8 mouse cellular contexts compared by ENCODE assay signal in the genomic region with DNA sequence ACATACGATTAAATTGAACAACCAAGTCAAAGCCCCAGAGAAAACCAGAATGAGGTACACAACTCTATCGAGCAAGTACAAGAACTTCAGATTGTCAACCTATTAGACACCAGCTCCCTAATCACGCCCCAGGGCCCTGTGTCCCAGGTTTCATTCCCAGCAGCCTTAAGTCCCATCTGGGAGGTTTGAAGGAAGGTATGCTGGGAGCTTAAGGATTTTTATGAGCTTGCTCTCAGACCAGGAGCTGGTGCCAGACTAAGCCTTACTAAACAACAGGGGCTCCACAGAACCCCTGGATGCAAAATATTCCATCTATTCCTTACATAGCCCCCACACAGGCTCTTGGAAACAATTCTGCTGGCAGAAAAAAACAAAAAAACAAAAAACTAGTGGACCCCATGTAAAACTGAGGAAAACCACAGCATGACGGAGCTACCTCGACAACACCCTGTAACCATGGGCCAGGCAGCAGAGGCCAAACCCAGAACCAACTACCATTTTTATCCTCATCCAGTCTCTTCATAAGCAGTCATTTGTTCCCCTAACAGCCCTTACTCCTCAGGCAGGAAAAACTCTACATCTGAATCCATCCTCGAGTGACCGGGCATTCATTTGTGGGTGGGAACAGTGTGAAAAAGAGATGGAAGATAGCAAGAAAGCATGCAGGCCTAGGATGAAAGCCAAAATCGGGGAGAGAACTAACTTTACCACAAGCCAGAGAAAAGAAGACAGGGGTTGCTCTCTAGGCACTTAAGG. TPM values are rescaled to one million over a fixed set of nuclear protein-coding genes. Genes with fewer than 3 reads are reported as not detected.
A peak's percentile ranks its signal among the peaks of the same experiment; 100 is the strongest.
DNase-seq lines count a peak whose midpoint lies in the region; ATAC-seq and TF ChIP-seq lines count a peak whose summit lies in the region.

No protein-coding gene starts in this region.

- ATAC-seq in CD4-positive, CD25-positive, alpha-beta regulatory T cell, adult 4 months, result no peak
- no peak for ATAC-seq in megakaryocyte, adult 5-6 weeks (ENCODE audit: poor library complexity, severe bottlenecking)
- no peak for ATAC-seq in intestine, postnatal 0 days
- ATAC-seq in megakaryocyte-erythroid progenitor cell, adult 5-6 weeks (replicated peaks; ENCODE audit: low FRiP score, low TSS enrichment, poor library complexity, severe bottlenecking), result no peak

- peak overlapping the region; percentile 96 for H3K27ac ChIP-seq in intestine, postnatal 0 days (ENCODE audit: low read depth, low read length)
- H3K27ac ChIP-seq in small intestine, adult 2 months (ENCODE audit: insufficient read depth, low read depth, low read length), result peak overlapping the region; percentile 80

- H3K4me3 ChIP-seq in megakaryocyte, embryonic 14.5 days (replicated peaks), result peak overlapping the region; percentile 96
- peak overlapping the region; percentile 94 for H3K4me3 ChIP-seq in intestine, postnatal 0 days (ENCODE audit: low read depth, low read length)
- peak overlapping the region; percentile 99 for H3K4me3 ChIP-seq in small intestine, adult 2 months (ENCODE audit: low read depth, low read length)

- H3K4me1 ChIP-seq in megakaryocyte, embryonic 14.5 days, result peaks cover 55% of the 10 kb centered on the region
- H3K4me1 ChIP-seq in intestine, postnatal 0 days (replicated peaks; ENCODE audit: control insufficient read depth, insufficient read depth, low read length), result peaks cover 4% of the 10 kb centered on the region; the same call in 1 of the 2 replicates
- H3K4me1 ChIP-seq in small intestine, adult 2 months (ENCODE audit: control insufficient read depth, insufficient read depth, insufficient read length, low read length), result peaks cover 10% of the 10 kb centered on the region; the same call in 1 of the 2 replicates

- DNase-seq in CD4-positive, CD25-positive, alpha-beta regulatory T cell, adult 2 months (ENCODE audit: low read depth, low spot score), result peak; percentile 26
- no peak for DNase-seq in urinary bladder, adult 2 months (ENCODE audit: low spot score)

- H3K9ac ChIP-seq in intestine, postnatal 0 days (ENCODE audit: low read depth, low read length), result peak overlapping the region; percentile 98

- TF ChIP-seq POLR2A in small intestine, adult 2 months (IDR thresholded peaks at IDR 0.05; ENCODE audit: low read depth, low read length), result no peak

- no peak for TF ChIP-seq CTCF in intestine, postnatal 0 days (IDR thresholded peaks at IDR 0.05; ENCODE audit: low read depth)
- no peak for TF ChIP-seq CTCF in small intestine, adult 2 months (IDR thresholded peaks at IDR 0.05; ENCODE audit: extremely low read depth, insufficient read length, insufficient replicate concordance, low read depth, low read length)

- H3K36me3 ChIP-seq in megakaryocyte, embryonic 14.5 days (replicated peaks; ENCODE audit: low read length), result peaks cover 55% of the 10 kb centered on the region
- peaks cover 38% of the 10 kb centered on the region for H3K36me3 ChIP-seq in intestine, postnatal 0 days (ENCODE audit: control insufficient read depth, insufficient read depth)
- H3K36me3 ChIP-seq in small intestine, adult 2 months (ENCODE audit: control insufficient read depth, insufficient read depth, low read length), result peaks cover 37% of the 10 kb centered on the region

- no peaks in the 10 kb centered on the region for H3K9me3 ChIP-seq in megakaryocyte, embryonic 14.5 days
- H3K9me3 ChIP-seq in intestine, postnatal 0 days (ENCODE audit: control insufficient read depth), result no peaks in the 10 kb centered on the region

- H3K4me2 ChIP-seq in intestine, postnatal 0 days (replicated peaks; ENCODE audit: low read depth), result peak overlapping the region; percentile 82

- no peaks in the 10 kb centered on the region for H3K27me3 ChIP-seq in megakaryocyte, embryonic 14.5 days (replicated peaks)
- H3K27me3 ChIP-seq in intestine, postnatal 0 days (replicated peaks; ENCODE audit: control insufficient read depth, insufficient read depth, low read length), result no peaks in the 10 kb centered on the region
- H3K27me3 ChIP-seq in small intestine, adult 2 months (ENCODE audit: control insufficient read depth, insufficient read depth, low read length), result no peaks in the 10 kb centered on the region

- 5% methylated on average over 8 of the region's 8 CpGs for WGBS in intestine, postnatal 0 days
- 2% methylated on average over 8 of the region's 8 CpGs for WGBS in small intestine, adult 2 months

RNA-seq across cellular contexts. Expression of a gene that starts 1.2 kb away (rescaled TPM):
- polyA plus RNA-seq in CD4-positive, CD25-positive, alpha-beta regulatory T cell, adult 4 months (2017; shearing (Covaris generic)), result 10 to 100 TPM; 43.0 to 75.1 TPM
- 1,080 and 3,273 TPM in 2 replicates for polyA plus RNA-seq in megakaryocyte, embryonic 14.5 days (2012; ENCODE audit: insufficient read depth, low replicate concordance)
- 144 and 172 TPM in 2 replicates for total RNA-seq in megakaryocyte, adult 5-6 weeks (2015)
- 35.8 and 60.6 TPM in 2 replicates for total RNA-seq in megakaryocyte, adult 5-6 weeks (2017)
- 40.0 and 54.1 TPM in 2 replicates for polyA plus RNA-seq in intestine, postnatal 0 days (2015; fragmentation: Nextera tagmentation; extraction: Ambion mirVana)
- 177 and 352 TPM in 2 replicates for polyA plus RNA-seq in small intestine, adult 2 months (2012; rRNA removed)
- total RNA-seq in megakaryocyte-erythroid progenitor cell, adult 5-6 weeks (2014; fragmentation: Nextera tagmentation), result 392 and 430 TPM in 2 replicates
- 44.9 and 47.1 TPM in 2 replicates for total RNA-seq in megakaryocyte-erythroid progenitor cell, adult 5-6 weeks (2017)
- 170 and 213 TPM in 2 replicates for polyA plus RNA-seq in urinary bladder, adult 2 months (2012; rRNA removed)

RNA-seq across cellular contexts. Expression of a gene that starts 12.4 kb away (rescaled TPM):
- 1 to 10 TPM; 1.8 to 3.7 TPM for polyA plus RNA-seq in CD4-positive, CD25-positive, alpha-beta regulatory T cell, adult 4 months (2017; shearing (Covaris generic))
- 2.5 and 22.3 TPM in 2 replicates for polyA plus RNA-seq in megakaryocyte, embryonic 14.5 days (2012; ENCODE audit: insufficient read depth, low replicate concordance)
- 78.7 and 81.4 TPM in 2 replicates for total RNA-seq in megakaryocyte, adult 5-6 weeks (2015)
- 103 and 120 TPM in 2 replicates for total RNA-seq in megakaryocyte, adult 5-6 weeks (2017)
- polyA plus RNA-seq in intestine, postnatal 0 days (2015; fragmentation: Nextera tagmentation; extraction: Ambion mirVana), result 23.1 and 25.4 TPM in 2 replicates
- 0.36 and 1.6 TPM in 2 replicates for polyA plus RNA-seq in small intestine, adult 2 months (2012; rRNA removed)
- total RNA-seq in megakaryocyte-erythroid progenitor cell, adult 5-6 weeks (2014; fragmentation: Nextera tagmentation), result not detected in 2 replicates
- total RNA-seq in megakaryocyte-erythroid progenitor cell, adult 5-6 weeks (2017), result 7.4 TPM in 1 of 2 replicates, not detected in the other
- polyA plus RNA-seq in urinary bladder, adult 2 months (2012; rRNA removed), result 11.2 and 13.3 TPM in 2 replicates

RNA-seq across cellular contexts. Expression of a gene that starts 24.7 kb away (rescaled TPM):
- polyA plus RNA-seq in CD4-positive, CD25-positive, alpha-beta regulatory T cell, adult 4 months (2017; shearing (Covaris generic)), result 10 to 100 TPM in 1 of 2 experiments, 1 to 10 TPM in 1; 7.3 to 10.0 TPM
- 5.9 and 24.8 TPM in 2 replicates for polyA plus RNA-seq in megakaryocyte, embryonic 14.5 days (2012; ENCODE audit: insufficient read depth, low replicate concordance)
- 425 and 434 TPM in 2 replicates for total RNA-seq in megakaryocyte, adult 5-6 weeks (2015)
- 495 and 596 TPM in 2 replicates for total RNA-seq in megakaryocyte, adult 5-6 weeks (2017)
- 11.3 and 12.9 TPM in 2 replicates for polyA plus RNA-seq in intestine, postnatal 0 days (2015; fragmentation: Nextera tagmentation; extraction: Ambion mirVana)
- polyA plus RNA-seq in small intestine, adult 2 months (2012; rRNA removed), result 11.5 and 18.8 TPM in 2 replicates
- not detected in 2 replicates for total RNA-seq in megakaryocyte-erythroid progenitor cell, adult 5-6 weeks (2014; fragmentation: Nextera tagmentation)
- total RNA-seq in megakaryocyte-erythroid progenitor cell, adult 5-6 weeks (2017), result 15.8 TPM in 1 of 2 replicates, not detected in the other
- polyA plus RNA-seq in urinary bladder, adult 2 months (2012; rRNA removed), result 20.4 and 23.0 TPM in 2 replicates

RNA-seq across cellular contexts. Expression of a gene that starts 28.5 kb away (rescaled TPM):
- polyA plus RNA-seq in CD4-positive, CD25-positive, alpha-beta regulatory T cell, adult 4 months (2017; shearing (Covaris generic)), result 10 to 100 TPM; 16.9 to 31.5 TPM
- 613 and 1,584 TPM in 2 replicates for polyA plus RNA-seq in megakaryocyte, embryonic 14.5 days (2012; ENCODE audit: insufficient read depth, low replicate concordance)
- 87.9 and 91.7 TPM in 2 replicates for total RNA-seq in megakaryocyte, adult 5-6 weeks (2015)
- 72.4 and 90.5 TPM in 2 replicates for total RNA-seq in megakaryocyte, adult 5-6 weeks (2017)
- 37.4 and 46.0 TPM in 2 replicates for polyA plus RNA-seq in intestine, postnatal 0 days (2015; fragmentation: Nextera tagmentation; extraction: Ambion mirVana)
- polyA plus RNA-seq in small intestine, adult 2 months (2012; rRNA removed), result 93.6 and 184 TPM in 2 replicates
- 158 TPM in 2 replicates for total RNA-seq in megakaryocyte-erythroid progenitor cell, adult 5-6 weeks (2014; fragmentation: Nextera tagmentation)
- 63.3 and 105 TPM in 2 replicates for total RNA-seq in megakaryocyte-erythroid progenitor cell, adult 5-6 weeks (2017)
- polyA plus RNA-seq in urinary bladder, adult 2 months (2012; rRNA removed), result 130 and 136 TPM in 2 replicates

RNA-seq across cellular contexts. Expression of a gene that starts 30.7 kb away (rescaled TPM):
- 100 to 1,000 TPM; 154 to 344 TPM for polyA plus RNA-seq in CD4-positive, CD25-positive, alpha-beta regulatory T cell, adult 4 months (2017; shearing (Covaris generic))
- polyA plus RNA-seq in megakaryocyte, embryonic 14.5 days (2012; ENCODE audit: insufficient read depth, low replicate concordance), result 12.1 TPM in 1 of 2 replicates, not detected in the other
- 11.7 and 13.3 TPM in 2 replicates for total RNA-seq in megakaryocyte, adult 5-6 weeks (2015)
- total RNA-seq in megakaryocyte, adult 5-6 weeks (2017), result 7.3 and 11.2 TPM in 2 replicates
- 1.7 and 2.4 TPM in 2 replicates for polyA plus RNA-seq in intestine, postnatal 0 days (2015; fragmentation: Nextera tagmentation; extraction: Ambion mirVana)
- 26.2 and 32.9 TPM in 2 replicates for polyA plus RNA-seq in small intestine, adult 2 months (2012; rRNA removed)
- 5.5 and 12.6 TPM in 2 replicates for total RNA-seq in megakaryocyte-erythroid progenitor cell, adult 5-6 weeks (2014; fragmentation: Nextera tagmentation)
- 1.3 TPM in 1 of 2 replicates, not detected in the other for total RNA-seq in megakaryocyte-erythroid progenitor cell, adult 5-6 weeks (2017)
- polyA plus RNA-seq in urinary bladder, adult 2 months (2012; rRNA removed), result 2.6 and 3.5 TPM in 2 replicates
